Mouse (Mus musculus) megakaryocyte, adult 5-6 weeks (primary cell): ENCODE measurements at regions not wholly inside any gene's neighbourhood (a gene's known extent, or its start where the extent isn't known, plus 50 kb on each side); places are given as distances from the start of the nearest gene placed in this dataset.
"Not testable (repeated sequence)": the region's sequence is repeated elsewhere in the genome, so short reads cannot be mapped to it uniquely, and the experiment has no call there.

Source experiments
- ATAC-seq: 2 replicates; pipeline ENCODE4 v1.8.0; 2016; ENCODE audit warnings: mild to moderate bottlenecking, inconsistent platforms; ENCODE audit not compliant: poor library complexity, severe bottlenecking

DNA sequence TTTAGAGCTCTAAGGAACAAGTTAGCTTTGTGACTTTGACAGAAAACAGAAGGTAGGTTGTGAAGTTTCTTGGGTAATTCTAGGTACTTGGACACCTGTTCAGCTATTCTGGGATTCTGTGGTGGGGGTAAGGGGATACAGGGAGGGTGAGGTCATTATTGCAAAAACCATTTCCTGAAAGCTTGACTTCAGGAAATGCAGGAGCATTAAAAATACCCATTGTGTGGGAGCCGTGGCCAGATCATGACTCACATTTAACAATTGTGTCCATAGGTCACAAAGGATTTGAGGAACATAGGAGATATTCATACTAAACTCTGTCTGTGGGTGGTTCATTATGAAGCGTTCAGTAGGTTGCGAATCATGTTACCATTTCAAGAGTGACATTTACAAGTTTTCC is 102.4 kb downstream of the Gm5426 start:
- peak; percentile 40; the same call in 1 of the 2 replicates for ATAC-seq

DNA sequence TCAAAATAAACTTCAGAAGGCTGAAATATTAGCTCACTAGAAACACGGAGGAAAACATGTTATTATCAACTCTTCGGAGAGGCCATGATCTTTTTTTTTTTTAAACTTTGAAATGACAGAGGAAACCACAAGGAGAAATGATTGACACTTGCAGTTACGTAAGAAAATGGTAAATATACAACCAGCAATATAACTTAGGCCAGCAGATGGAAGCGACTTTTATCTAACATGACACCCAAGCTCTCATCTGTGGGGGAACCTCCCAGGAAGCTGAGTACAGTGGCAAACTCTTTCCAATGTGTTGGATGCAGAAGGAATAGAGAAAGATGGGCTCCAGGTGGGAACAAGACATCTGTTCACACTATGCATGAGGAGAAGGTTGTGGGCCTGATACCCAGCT is 104.2 kb downstream of the Gm5426 start:
- ATAC-seq, result peak; percentile 61

DNA sequence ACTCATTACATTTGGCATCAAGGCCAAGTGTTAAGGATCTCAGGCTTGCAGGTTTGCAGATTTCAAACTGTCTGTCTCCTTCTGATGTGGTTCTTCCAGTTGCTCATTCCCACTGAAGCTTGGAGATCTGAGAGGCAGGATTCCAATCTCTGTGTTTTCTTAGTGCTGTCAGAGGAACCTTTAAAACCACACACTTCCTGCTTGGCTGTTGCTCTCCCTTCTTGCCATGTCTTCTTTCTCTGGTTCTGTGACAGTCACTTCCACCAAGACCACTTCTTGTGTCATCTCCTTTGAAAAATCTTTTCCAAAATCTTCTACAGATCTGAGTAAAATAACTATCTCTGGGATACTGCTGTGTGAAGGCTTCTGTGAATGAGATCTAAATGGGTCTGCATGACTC is 117.3 kb downstream of the Gm5426 start:
- ATAC-seq, result no peak

DNA sequence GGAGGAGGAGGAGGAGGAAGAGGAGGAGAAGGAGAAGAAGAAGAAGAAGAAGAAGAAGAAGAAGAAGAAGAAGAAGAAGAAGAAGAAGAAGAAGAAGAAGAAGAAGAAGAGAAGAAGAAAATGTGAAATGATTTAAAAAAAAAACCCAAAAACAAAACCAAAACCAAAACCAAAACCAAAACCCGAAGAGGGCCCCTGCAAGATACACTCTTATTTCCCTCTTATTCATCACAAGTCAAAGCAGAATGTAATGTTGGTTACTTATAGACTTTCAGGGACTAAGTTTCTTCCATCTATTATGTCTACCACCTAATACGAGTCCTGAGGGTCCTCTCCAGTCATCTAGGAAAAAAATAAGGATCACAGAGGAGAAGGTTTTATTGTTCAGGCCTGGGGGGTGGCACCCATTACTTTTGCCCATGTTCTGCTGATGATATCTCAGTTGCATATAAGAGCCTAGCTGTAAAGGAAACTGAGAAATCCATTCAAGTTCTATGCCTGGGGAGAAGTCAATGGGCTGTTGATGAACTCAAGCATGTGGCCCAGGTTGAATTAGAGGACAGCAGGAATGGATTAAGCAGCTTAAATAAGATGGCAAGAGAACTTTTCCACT is 118.0 kb downstream of the Gm5426 start:
- no peak for ATAC-seq

DNA sequence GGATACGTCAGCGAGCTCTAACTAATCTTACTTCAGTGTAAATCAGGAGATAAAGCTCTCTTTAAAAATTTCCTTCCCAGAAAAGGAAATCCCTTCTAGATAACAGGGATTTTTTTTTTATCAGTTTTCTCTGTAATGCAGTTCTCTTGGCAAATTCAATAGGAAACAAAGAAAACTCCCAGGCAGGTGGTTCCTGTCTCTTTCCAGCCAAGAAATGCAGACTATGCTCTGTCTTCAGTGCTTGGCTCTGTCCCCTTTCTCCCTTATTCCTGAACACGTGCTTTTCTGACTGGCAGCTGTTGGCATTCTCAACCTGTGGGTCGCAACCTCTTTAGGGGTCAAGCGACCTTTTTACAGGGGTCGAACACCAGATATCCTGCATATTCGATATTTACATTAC is 121.5 kb downstream of the Gm5426 start:
- ATAC-seq, result no peak

DNA sequence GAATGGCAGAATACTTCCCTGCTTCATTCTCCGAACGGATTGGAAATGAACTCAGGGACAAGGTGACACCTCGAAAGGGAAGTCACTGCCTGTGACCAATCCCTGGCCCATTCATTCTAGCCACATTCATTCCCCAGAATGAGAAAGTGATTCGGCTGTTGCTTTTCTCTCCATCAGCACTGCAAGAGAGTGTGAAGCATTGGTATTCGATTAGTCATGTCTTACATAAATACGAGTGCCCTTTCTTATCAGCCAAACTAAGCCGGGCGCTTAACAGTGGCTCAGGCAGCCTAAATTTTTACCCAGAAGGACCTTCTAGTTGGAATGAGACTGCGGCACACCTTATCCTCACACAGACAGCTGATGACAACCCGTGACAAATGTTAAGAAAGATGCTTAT is 122.8 kb downstream of the Gm5426 start:
- ATAC-seq, result no peak

DNA sequence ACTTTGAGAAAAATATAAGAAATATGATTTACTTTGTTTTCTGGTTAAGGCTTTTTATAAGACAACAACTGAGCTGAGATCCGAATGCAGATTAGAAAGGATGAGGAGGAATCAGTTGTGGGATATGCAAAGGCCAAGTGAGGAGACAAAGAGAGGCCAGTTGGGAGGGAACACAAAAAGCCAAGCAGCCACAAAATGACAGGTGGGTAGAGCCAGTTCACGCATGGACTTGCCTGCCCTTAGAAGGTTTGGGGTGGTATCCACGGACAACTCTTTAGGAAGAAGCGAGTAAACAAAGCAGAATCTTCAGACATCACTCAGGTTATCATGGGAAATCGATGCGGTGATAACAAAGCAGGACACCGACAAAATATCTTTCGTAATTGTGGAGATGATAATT is 123.2 kb downstream of the Gm5426 start:
- ATAC-seq, result no peak

DNA sequence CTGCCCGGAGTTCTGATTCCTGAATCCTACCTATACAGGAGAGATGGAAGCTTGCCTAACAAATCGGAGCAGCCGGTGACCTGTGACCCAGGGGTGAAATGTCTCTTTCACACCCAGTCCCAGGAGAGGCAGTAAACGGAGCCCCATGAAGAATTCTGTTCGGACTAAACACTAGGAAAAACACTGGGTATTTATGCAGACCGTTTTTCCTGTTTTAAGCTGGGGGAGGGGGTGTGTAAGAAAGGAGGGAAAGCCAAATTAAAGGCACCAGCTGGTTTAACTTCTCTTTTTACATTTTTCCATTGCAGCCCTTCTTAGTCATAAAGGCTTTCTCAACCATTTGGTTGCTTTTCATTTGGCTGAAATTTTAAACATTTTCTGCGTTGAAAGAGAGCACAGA is 127.1 kb downstream of the Gm5426 start:
- ATAC-seq, result 0 out of 2 replicates have a peak, but pooled peaks have one; percentile 18

DNA sequence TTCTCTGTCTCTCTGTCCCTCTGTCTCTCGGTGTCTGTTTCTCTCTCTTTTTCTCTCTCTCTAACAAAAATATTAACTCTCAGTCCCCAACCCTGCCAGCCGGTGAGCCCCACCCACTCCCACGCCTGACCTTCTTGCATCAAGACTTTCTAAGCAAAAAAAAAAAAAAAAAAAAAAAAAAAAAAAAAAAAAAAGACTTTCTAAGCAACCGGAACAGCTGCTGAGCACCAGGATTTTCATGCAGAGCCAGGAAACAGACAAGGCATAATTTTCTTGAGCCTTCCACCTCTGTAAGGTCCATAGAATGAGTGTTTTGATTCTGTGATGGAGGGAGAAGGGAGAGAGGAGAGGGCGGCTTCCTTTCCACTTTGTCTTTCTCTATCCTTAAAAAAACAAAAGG is 128.0 kb downstream of the Gm5426 start:
- no peak for ATAC-seq

DNA sequence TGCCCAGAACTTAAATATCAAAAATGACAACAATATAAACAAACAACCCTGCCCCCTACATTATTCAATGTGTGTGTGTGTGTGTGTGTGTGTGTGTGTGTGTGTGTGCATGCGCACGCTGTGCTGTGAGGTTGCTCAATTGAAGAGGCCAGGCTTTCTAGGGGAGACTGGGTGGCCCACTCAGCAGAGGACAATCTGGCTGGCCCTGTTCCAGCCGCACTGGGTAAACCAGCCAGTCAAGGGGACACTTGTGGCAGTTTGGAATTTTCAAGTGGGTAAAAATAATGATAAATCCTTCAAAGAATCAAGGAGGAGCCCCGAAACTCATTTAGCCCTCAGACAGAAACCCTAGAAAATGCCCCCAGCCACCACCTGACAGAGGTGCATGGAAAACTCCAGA is 128.5 kb downstream of the Gm5426 start:
- ATAC-seq, result no peak

DNA sequence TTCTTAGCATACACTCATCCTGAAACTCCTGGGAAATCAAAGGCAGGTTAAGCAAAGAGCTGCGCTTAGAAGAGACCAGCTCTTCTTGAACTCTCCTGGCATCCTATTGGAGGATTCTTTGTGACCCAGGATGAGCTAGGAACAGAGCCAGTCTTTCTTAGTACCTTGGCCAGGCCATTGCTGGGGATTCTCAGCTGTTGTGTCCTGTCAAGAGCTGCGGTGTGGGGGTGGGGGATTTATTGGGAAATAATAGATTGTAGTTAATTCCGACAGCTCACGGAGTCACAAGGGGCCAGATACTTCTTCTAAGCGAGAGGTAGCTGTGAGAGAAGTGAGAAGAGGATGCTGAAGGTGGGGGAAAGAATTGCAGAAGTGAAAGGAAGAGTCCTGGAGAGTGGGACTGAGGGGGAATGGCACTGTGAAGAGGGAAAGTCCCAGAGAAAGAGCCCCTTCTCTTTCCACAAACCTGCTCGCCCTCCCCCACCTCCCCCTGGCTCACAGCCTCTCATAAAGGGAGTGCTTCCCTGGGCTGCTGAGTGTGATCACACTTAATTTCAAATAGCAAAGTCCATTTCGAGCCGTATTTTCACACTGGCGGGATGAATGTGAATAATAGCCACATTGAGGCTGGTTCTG is 129.8 kb downstream of the Gm5426 start:
- ATAC-seq, result peak; percentile 66

DNA sequence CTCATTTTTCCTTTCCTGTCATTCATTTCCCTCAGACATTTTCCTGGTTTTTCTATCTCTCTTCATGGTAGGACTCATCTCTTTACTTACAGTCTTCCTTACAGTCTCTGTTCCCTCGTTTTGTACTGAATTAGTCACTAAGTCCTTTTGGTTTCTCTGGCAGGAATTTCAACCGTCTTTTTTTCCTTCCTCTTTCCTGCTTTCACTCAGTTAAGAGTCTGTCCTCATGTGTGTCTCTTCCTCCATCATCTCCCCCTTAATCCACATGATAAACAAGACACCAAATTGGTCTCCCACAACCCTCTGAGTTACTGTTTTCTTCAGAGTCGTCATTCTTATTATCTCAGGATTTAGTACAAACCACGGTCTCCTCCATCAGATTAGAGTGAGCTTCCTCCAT is 131.2 kb downstream of the Gm5426 start:
- ATAC-seq, result peak; percentile 42

DNA sequence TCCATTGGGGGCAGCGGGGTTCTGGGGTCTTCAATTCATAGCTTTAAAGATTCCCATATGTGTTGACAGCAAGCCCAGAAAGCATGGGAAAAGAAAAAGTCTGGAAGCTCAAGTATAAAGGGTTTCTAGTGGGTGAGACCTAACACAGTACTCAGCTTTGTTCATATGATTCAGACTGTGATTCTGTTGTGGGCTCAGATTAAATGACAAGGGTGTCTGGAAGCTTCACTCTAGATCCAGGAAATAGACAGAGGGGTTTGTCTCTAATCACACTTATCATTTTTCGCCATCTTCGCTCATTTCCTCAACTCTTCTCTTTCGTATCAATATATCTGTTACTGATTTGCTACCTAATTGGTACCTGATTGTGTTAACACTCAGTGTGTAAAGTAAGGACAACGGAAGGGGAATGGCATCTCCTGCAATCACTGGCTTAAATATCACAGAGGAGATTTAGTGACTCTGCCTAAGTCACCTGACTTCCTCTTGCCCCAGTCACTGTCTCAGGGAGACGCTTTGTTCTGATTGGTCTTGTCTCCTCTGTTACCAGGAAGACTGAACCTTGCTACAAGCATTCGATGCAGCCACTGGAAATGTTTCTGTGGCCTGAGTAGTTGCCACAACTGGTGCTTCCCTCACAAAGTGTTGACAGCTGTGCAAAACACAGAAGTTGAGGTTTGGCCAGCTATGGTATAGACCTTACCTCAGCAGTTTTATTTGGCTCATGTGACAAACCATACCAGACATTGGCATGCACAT is 137.4 kb downstream of the Gm5426 start:
- ATAC-seq, result peak; percentile 98

DNA sequence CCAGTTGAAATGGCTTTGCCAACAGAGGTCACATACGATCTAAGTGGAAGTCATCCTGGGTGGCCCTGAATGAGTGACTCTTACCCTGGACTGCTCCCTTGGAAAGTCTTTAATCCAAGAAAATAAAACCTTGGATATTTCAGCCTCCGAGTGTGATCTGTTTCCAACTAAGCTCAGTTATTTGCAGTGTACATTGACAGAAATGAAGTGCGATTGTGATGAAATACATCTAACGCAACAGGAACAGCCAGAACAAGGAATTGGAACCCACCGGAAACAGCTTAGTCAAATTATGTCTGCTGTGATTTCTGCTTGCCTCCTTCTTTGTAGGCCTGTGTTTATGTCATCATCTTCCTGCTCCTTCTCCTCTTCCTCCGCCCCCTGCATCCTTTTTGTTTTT is 143.7 kb downstream of the Gm5426 start:
- peak; percentile 71 for ATAC-seq

DNA sequence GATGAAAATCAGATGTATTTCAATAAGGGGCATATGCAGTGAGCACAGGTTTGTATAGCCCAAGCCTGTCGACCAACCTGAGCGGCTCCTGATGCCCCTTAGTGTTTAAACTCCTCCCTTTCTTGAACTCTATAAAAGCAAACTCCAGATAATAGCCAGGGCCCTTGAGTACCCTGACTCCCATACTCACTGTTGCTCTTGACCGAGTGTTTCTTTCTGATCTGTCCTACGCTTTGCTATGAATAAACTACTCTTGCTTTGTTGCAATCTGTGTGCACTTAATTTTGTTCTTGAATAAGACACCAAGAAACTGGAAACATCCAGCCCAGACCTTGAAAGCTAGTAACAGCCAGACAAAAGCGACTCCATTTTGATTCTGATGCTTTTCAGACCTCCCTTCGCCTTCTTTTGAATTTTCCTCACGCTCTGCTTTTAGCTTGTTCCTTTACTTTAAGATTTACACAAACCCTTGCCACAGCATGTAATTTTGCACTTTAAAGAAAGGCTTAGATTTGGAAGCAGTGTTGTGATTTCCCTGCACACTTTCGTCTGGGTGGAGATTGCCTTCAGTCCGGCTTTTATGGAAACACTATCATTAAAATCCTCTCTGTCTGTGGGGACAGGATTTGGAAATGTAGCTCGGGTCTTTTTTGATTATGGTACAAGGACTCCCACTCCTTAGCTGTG is 149.1 kb downstream of the Gm5426 start:
- no peak for ATAC-seq

DNA sequence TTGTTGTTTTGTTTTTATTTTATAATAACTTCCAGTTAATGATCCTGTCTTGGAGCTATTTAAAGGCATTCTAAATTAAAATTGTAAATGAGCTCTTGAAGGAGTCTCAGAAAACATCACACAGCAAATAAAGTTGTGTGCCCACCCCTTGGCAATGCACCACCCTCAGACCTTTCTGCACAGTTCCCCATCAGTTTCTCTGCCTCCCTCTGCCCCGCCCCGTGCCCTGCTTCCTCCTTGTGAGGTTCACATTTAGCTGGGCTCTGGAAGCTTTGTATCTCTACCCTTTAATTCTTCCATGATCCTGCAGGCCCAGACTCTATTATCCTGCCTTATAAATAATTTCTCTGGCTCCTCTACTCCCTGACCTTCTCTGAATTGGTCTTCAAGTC is 149.7 kb downstream of the Gm5426 start:
- ATAC-seq, result peak; percentile 93

DNA sequence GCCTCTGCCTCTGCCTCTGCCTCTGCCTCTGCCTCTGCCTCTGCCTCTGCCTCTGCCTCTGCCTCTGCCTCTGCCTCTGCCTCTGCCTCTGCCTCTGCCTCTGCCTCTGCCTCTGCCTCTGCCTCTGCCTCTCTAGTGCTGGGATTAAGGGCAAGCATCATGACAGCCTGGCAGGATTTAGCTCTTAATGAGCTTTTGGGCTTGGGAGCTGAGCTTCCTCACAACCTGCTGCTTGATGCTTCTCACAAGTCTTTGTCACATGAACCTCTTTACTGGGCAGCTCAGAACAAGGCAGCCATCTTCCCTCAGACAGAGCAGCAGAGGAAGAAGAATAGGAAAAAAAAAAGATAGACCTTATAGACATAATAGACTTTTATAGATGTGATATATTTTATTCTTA is 152.6 kb downstream of the Gm5426 start:
- ATAC-seq, result not testable (repeated sequence)

DNA sequence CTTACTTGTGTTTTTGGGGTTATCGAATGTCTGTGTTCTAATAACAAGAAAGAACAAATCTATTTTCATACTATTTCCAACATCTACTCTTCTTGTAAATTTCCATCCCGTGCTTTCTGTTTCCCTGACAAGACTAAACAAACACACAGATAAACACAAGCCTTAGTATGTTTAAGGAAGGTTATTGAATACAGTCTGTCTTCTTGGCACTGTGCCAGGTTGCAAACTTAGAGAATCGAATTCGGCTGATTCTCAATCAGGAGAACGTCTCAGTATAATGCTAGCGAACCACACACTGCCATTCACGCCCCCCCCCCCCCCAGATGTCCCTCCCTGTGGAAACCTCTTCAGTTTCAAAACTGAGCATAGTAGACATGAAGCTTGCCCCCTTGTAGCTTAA is 157.2 kb downstream of the Gm5426 start:
- ATAC-seq, result no peak

DNA sequence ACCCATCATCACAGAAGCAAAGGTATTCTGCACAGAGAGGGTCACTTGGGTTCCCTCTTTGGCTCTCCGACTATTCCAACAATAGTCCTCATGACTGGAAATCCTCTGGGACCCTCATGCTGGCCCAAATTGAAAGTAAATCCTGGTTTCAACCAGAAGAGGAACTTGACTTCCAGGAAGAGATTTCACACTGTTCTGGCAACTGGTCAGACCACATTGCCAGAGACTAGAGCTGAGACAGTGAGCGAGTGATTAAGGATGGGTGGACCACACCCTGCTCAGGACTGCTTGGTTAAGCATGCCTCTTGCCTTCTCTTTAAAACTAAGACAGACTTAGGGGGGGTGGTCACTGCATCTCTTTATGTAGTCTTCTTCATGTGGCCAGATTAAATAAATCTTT is 158.3 kb downstream of the Gm5426 start:
- peak; percentile 72 for ATAC-seq

DNA sequence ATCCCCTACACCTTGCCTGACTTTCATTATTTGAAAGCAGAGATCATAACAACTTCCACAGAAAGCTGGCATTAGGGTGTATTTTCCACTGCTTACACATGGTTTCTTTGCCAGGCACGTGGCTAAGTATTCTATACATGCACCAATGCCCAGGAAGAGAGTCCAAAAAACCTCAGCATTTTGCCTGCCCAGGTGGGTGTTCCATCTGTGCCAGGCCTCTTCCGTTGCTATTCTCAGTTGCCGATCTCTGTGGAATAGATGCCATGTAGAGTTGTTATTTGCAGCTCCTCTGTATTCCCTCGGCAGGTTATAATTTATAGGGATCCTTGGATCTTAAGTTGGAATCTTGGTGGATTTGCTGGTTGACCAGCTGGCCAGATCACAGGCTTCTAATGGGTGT is 161.3 kb downstream of the Gm5426 start:
- no peak for ATAC-seq

DNA sequence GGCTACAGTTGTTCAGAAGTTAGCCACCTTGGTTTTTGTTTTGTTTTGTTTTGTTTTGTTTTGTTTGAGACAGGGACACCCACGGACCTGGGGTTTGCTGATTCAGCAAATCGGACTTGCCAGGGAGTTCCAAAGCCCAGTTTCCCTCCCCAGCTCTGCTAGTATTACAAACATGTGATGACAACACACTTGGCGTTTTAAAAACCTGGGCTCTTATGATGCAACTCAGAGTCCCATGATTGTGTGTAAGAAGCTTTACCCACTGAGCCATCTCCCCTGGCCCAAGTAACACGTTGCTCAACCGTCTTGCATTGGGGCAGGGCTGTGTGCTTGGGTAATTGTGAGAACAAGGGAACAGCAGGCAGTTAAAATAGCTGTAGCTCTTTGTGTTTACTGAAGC is 162.2 kb downstream of the Gm5426 start:
- ATAC-seq, result peak; percentile 87

DNA sequence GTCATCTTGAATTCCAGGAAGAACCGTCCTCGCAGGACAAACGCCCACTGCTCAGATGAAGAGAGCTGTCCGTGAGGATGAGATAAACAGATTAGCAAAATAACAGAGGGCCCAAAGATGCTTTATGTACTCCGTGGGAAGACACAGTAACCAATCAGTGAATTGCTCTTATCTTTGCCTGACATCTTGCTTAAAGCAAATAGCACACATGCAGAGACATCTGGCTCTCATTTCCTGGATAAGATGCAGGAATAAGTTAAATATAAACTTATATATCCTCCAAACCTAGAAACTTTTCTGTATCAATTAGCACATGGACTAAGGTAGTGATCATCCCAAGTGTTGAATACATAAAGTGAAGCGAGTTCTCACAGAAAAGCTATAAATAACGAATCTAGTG is 169.3 kb downstream of the Gm5426 start:
- ATAC-seq, result no peak
